Mouse (Mus musculus) mature B cell (primary cell): ENCODE data around the gene Plekha6.

Experiments
- in situ Hi-C: fragments of 300-500 bp; cut with MboI; formaldehyde crosslinking; loops from 2 replicates; pipeline ENCODE4 v1.14.3; 2019

Plekha6 gene

DNA sequence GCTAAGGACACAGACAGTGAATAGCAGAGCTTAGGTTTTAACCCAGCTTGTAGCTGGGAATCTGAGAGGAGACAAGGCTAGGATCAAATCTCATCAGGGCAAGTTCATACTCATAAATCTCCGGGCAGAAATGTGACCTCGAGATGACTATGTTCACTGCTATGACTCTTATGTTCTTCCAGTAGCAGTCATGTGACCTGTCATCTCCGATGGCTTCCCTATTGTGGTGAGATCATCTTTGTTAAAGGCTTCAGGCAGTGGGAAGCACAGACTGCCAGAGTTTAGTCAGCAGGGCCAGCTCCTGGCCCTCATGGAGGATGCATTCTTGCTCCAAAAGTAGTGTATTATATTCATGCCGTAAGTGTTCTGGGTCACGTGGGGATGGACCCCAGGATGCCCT, 113.0 kb downstream of the Plekha6 start:
- in situ Hi-C loops, result no loop called here

DNA sequence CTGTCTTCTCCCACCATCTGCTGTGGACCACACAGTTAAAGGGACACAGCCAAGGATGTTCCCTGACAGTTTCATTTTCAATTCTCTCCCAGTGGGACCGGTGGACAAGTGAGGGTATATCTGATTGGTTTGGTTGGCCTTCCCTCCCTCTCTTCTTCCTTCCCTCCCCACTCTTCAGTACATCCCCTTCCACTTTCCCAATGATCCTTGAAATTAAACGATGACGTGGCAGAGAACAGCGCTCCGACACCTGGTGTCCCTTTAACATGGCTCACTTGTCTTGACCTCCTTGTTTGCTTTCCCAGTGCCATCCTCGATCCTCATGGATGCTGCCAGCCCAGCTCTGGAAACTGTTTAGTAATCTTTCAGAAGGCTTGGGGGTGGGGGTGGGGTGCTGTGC, 114.5 kb downstream of the Plekha6 start:
- in situ Hi-C loops, result no loop called here

DNA sequence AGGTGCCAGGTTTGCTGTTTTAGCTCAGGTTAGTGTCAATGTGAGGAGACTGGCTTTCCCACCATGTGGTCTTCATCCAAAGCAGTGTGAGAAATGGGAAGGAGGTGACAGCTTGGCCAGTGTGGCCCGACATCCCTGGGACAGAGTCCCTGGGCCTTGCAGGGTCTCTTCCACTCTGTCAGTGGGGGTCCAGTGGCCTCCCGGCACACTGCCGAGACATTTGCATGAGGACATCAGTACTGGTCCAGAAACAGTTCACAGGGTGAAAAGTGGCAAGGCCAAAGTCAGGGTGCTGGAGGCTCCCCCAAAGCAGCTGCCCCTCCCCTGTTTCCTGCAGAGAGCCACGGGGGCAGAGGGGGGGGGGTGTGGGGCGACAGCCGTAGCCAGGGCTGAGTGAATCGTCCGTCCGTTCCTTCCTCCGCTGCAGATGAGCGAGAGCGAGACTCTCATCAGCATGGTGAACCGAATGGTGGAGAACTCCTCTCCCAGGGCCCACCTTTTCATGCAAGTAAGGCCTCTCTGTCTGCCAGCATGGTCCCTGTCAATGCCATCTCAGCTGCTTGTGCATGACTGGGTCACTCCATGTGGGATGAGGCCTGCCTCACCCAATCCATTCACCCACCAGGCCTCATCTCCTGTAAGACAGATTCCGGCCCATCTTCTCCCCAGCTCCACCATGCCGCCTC, 115.1 kb downstream of the Plekha6 start:
- in situ Hi-C loops, result no loop called here

DNA sequence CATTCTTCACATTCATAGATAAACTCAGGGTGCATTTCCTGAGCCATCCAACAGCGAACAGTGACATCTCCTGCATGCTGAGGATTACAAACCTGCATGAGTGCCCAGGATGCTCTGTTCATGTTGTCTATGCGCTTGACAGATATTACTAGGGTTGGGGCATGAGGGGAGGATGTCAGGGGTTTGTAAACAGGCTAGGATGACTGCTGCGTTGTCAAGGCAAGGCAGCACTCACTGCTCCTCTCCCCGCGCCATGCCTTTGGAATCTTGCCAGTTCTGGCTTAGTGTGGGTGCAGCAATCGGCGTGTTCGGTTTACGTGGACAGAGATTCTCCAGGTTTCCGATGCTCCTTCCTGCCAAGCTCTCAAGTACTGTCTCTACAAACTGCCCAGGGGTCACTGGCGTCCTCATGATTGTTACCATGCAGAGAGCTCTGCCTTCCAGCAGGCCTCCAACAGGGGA, 115.7 kb downstream of the Plekha6 start:
- in situ Hi-C loops, result no loop called here

DNA sequence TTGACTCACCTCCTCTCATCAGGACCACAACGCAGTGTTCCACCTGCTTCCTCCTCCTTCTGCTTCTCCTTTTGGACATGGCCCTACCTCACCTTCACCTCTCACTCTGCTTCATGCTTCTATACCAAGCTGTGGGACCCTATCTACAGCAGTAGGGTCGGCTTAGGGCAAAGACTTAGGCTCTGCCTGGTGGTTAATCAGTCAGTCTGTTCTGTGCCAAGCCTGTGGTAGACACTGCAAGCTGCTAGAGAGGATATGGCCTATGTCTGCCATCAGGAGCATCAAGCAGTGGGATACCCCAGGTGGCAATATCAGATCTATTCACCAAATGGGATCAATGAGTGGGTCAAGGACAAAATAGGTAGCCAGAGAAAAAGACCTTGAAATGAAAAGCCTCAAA, 116.5 kb downstream of the Plekha6 start:
- in situ Hi-C loops, result no loop called here

DNA sequence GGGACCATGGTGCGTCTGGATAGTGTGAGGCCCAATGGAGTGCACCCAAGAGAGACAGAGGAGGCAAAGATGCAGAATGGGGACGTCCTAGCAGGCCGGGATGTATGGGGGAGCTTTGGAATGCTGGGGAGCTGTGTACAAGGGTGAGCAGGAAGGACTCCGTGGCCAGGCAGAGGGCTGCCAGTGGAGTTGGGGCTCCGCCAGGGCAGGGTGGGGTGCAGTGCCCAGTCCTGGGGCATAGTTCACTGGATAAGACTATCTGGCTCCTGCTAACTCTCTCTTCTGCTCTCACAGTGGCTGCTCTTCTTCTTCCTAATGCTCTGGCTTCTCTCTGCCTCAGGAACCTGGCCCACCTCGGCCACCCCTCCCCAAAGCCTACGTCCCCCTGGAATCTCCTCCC, 121.9 kb downstream of the Plekha6 start:
- in situ Hi-C loops, result no loop called here

DNA sequence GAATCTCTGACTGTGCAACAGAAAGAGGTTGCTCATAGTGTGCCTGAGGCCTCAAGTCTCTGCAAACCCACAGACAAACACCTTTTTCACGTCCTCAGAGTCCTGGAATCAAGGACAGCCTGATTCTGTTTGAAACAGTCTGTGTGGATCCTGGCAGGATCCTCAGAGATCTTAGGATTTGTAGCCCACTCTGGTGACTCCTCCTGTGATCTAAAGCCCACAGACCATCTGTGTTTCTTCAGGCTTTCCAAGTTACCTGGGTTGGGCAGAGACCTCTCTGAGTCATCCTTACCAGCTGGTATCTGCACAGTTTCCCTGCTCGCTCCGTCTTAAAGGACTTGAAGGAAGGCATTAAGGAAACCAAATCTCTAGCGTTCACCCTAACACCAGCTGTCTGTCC, 123.0 kb downstream of the Plekha6 start:
- in situ Hi-C loops, result no loop called here

DNA sequence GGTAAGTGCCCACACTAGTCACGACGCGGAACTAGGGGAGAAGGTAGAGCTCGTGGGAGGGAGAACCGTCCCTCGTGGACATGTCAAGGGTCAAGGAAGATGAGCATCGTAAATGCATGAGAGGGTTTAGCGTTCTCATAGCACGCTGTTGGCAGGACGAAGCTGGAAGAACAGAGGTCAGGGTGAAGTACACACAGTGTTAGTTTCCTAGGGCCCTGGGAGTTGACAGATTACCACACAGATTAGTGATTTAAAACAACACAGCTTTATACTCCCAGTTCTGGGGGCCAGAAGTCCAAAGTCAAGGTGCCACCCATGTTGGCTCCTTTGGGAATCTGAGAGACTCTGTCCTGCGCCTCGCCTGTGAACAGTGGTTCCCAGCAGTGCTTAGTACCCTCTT, 123.9 kb downstream of the Plekha6 start:
- in situ Hi-C loops, result no loop called here

DNA sequence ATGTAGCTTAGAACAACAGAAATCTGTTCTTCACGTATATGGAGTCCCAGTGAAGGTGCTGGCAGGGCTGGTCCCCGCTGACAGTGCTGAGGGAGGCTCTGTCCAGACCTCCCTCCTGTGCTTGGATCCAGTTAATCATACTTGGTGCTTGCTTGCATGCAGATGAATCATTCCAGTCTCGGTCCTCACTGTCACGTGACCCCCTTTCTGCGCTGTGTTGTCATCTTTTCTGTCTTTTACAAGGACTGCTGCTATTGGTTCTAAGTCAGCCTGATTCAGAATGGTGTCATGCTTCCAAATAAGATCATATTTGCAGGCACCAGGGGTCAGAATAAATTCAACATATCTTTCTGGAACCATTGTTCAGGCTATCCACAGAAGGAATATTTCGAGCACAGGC, 127.9 kb downstream of the Plekha6 start:
- in situ Hi-C loops, result no loop called here

DNA sequence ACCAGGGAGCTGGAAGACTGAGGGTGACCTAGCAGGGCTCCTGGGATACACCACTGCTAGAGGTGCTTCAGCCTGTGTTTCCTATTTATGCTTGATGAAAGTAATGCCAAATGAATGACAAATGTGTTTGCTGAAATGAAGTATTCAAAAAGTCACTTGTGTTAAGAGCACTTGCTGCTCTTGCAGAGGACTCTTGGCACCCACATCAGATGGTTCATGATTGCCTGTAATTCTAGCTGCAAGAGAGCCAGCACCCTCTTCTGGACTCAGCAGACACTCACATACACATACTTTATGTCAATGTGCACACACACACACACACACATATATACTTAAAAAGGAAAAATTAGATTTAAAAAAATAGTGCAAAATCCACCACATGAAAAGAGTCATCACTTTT, 128.6 kb downstream of the Plekha6 start:
- in situ Hi-C loops, result no loop called here

DNA sequence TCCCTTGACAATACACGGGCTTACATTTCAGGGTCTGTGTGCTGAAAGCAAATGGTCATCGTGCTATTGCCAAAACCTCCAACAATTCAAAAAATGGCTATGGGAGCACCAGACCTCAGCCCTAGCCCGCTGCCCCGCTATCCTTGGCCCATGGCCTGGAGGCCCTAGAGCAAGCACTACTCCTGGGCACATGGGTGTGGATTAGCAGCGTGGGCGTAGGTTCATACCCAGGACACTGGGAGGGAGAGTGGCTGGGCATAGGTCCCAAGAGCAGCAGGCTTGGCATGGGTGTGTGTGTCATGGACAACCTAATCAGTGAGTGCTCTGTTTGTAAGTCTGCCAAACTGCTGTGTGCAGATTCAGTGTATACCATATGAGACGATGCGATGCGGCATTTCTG, 132.4 kb downstream of the Plekha6 start:
- in situ Hi-C loops, result no loop called here

DNA sequence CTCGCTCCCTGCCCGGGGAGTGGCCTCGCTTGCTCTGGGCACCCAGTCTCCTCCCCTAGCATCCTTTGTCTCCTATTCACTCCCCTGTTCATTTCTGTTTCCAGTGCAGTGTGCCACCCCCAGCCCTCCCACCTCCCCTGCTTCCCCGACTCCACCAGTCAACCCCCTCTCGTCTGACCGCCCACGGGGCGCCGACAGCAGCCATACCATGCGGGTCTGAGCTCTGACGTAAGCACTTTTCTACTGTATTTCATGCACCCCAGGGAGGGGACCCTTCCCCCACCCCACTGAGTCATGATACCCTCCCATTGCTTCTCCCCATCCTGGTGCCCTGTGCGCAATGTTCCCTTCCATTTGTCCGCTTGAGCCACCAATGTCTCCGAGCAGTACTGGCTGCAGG, 134.8 kb downstream of the Plekha6 start:
- in situ Hi-C loops, result no loop called here

DNA sequence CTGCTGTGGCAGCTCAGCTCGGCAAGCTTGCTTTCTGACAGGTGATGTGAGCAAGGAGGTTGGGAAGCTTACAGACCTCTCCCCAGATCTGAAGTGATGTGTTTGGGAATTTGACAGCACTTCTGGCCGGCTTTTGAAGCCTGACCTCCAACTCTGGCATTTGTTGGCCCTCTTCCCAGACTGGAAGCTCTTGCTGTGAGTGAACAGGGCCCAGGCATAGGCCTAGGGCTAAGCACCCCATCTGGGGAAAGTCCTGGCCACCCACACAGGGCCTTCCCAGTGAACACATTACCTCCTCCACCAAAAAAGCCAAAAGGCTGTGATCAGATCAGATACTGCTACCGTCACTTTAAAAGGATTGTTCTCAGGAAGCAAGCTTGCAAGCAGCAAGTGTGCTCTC, 138.5 kb downstream of the Plekha6 start:
- in situ Hi-C loops, result loop anchor here (10.0 kb wide), 1 partner anchor 148 kb away; no protein-coding TSS in a partner anchor

DNA sequence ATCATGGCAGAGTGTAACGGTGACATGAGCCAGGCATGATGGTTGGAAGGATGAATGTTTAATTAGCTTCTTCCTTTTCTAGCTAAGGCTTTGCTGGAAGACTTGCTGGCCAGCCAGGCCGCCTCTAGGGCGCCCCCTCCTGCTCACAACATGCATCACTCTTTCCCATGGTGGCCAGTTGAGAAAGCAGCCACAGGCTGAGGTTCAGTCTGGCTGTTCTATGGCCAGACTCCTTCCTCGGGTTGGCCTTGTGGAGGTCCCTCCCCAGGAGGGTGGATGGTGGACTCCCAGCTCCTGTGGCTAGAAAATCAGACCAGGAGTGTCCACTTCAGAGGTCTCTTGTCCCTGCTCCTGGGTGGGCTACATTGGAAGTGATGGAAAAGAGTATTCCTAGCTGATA, 142.8 kb downstream of the Plekha6 start:
- in situ Hi-C loops, result loop anchor here (10.0 kb wide), 1 partner anchor 152 kb away; no protein-coding TSS in a partner anchor

DNA sequence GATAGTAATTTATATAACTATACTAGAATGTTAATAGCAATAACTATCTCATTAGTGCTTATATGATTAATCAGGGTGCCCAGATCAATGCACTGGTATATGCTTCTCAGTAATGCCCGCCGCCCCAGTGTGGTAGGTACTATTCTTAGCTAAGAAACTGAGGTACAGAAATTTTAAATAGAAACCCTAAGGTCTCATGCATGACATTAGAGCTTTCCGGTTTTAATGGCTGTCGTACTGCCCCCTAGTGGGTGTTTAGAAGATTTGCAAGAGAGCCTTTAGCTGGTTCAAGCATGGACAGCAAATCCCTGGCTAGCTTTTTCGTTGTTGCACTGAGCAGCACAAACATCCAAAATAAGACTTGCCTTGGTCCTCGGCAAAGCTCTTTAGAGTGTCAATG, 143.3 kb downstream of the Plekha6 start:
- in situ Hi-C loops, result loop anchor here (10.0 kb wide), 1 partner anchor 153 kb away; no protein-coding TSS in a partner anchor

DNA sequence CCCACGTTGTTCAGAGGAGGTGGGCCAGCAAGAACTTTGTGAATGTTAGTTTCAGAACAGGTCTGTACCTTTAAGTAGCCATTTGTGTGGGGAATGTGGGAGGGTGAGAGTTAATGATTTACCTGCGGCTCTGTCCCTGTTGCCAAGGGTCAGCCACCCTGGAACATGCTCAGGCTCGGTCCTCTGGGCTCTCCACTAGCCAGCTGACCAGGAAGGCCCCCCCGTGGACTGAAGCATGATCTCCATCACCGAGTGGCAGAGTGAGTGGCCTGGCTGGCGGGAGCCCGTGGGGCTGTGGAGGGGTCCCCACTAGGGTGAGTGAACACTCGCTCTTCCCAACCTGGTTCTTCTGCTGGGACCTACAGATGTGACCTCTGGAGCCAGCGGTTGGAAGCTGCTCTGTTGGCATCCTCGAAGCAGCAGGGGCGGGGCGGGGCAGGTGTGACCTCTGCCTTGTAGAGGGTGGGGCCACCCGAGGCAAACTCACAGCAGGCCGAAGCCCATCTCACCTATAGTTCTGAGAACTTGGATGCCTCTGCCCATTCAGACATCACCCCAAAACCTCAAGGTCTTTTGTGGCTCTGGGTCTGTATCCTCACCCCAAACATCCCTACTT, 145.8 kb downstream of the Plekha6 start, which contains the start of gene Golt1a:
Gene Golt1a, plus strand, starts transcription at position 149 of the 616 bp plus-strand sequence.
- in situ Hi-C loops, result loop anchor here (10.0 kb wide), 1 partner anchor 155 kb away; no protein-coding TSS in a partner anchor

DNA sequence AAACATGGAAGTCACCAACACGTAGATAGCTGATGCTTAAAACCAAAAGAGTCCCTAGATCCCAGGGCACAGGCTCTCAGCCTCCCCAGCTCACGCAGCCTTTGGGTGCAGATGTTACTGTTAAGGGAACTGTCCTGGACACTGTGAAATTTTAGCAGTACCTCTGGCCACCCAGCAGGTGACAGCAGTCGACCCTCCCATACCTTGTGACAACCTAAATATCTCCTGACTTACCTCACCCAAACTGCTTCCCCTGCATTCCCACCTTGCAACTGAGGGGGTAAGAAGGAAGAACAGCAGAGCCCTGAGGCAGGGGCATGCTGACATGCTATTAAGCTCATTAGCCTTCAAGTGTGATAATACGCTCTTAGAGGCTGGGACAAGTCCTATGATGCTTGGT, 147.2 kb downstream of the Plekha6 start:
- in situ Hi-C loops, result no loop called here

DNA sequence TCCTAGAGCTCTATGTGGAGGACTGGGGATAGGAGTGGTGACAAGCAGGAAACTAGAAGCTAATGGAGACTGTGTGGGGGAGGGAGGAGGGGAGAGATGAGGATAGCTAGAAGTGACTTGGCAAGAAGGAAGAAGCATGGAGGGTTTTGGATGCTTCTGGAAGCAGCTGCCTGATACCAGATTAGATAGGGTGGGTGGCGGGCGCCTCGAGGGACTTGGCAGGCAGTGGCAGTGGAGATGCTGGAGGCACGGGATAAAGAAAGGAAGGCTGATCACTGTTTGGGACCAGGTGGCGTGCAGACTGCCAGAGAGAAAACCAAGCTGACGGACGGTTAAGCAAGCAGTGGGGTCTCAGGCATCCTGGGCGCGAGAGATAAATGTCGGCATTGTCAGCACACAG, 147.9 kb downstream of the Plekha6 start:
- in situ Hi-C loops, result no loop called here

DNA sequence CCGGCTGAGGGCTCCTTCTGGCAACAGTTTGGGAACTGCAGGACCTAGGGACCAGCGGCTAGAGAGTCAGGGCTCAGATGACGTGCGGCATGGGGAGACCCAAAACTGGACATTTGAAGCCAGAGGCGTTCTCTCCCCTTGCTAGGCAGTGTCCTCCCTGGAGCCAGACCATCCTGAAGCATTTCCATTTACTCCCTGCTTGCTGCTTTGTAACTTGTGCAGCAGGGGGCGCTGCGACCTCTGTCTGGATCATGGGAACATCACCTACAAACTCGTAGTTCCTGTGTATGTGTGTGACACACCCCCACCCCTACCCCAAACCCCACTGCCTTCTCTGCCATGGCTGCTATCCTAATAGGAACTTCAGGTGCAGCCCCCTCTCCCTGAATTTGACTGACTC, 150.4 kb downstream of the Plekha6 start:
- in situ Hi-C loops, result no loop called here

DNA sequence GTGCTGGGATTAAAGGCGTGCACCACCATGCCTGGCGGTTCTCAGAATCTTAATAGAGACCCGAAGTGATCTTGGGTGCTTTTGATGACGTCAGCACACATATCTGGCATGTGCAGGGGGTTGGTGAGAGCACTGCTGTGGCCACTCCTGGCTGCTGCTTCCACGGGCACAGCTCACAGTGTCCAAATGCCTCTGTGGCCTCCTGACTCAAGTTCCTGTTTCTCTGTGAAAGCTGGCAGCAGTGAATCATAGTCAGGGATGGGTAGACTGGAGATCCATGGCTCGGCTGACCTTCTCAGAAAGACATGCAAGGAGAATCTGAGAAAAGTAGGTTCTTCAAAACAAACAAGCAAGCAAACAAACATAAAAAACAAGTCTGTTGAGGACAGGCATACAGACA, 151.8 kb downstream of the Plekha6 start:
- in situ Hi-C loops, result no loop called here

DNA sequence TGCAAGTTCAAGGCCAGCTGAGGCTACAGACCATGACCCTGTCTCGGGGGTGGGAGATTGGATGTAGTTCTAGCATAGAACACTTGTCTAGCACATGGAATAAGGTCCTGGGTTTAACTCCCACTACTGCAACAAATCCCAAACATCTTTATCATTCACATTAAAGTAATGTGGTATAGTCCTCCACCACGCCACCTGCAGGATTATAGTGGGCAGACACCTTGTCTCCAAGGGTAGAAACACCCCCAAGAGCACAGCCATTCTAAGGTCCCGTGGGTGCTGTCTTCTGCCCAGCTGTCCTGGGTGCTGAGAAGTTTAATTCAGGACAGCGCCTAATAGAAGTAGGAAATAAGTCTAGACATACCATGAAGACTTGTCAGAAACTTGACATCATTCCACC, 152.6 kb downstream of the Plekha6 start:
- in situ Hi-C loops, result no loop called here

DNA sequence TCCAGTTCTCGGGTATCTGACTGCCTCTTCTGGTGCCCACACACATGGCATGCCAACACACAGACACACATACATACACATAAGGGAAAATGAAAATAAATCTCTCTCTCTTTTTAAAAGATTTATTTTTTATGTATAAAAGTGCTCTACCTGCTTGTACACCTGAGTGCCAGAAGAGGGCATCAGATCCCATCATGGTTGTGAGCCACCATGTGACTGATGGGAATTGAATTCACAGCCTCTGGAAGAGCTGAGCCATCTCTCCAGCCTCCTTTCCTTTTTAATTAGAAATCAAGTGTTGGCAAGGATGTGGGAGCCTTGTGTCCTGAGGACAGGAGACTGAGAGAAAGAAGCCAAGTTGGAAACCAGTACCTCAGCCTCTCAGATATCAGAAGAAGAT, 153.1 kb downstream of the Plekha6 start:
- in situ Hi-C loops, result no loop called here

DNA sequence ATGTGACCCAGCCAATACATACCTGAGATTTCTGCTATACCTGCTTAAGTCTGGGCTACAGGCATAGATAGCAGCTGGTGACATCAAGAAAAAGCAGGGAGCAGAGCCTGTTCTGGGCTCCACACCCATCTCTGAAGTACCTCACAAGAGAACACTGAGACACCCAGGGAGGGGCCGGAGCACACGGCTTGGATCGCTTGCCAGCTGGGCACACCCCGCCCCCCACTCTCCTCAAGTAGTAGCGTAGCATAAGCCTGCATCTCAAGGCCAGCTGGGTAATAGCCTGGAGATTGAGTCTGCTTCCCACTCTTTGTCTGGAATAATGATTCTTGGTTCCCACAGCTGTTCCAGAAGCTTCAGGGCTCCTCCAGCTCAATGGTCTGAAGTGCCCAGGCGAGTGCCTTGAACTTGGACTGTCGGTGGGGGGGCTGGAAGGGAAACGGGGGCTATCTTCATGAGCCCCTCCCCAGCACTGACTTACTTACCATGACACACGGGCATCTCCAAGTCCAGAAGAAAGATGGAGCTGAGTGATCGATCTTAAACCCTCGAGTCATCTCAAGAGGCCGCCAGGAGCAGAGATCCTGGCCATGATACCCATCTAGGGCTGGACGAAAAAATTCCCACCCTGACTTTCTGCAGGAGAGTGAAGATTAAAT, 157.4 kb downstream of the Plekha6 start, which contains the start of gene Kiss1:
Gene Kiss1, plus strand, starts transcription at position 609 of the 659 bp plus-strand sequence.
- in situ Hi-C loops, result no loop called here
